9 mouse cellular contexts compared by ENCODE assay signal in genomic region chr5:135744742-135745141, GRCm38 (mm10). TPM values are rescaled to one million over a fixed set of nuclear protein-coding genes. Genes with fewer than 3 reads are reported as not detected.
DNase-seq lines count a peak whose midpoint lies in the region; ATAC-seq lines count a peak whose summit lies in the region.
"Had no signal": no experiment of that assay in that cellular context is flagged by ENCODE, and none has a peak within 500 bp of the region (broad histone marks: within the 10 kb centered on the region; RNA-seq: fewer than 3 reads in every experiment).

No protein-coding gene starts in this region.

- peaks cover 8% of the 10 kb centered on the region; the same call in 1 of the 2 replicates for H3K9me3 ChIP-seq in heart, embryonic 14.5 days (ENCODE audit: control insufficient read depth, low read length)
- 0 out of 2 replicates have a peak, but pooled peaks cover 5% of the 10 kb centered on the region for H3K9me3 ChIP-seq in hindbrain, embryonic 14.5 days (ENCODE audit: control insufficient read depth, low read length)
- peaks cover 14% of the 10 kb centered on the region for H3K9me3 ChIP-seq in midbrain, embryonic 12.5 days

- H3K9ac ChIP-seq in heart, embryonic 14.5 days (ENCODE audit: low read length): peak overlapping the region; percentile 88
- H3K9ac ChIP-seq in hindbrain, embryonic 14.5 days: peak overlapping the region; percentile 90
- peak overlapping the region; percentile 74 for H3K9ac ChIP-seq in midbrain, embryonic 12.5 days (replicated peaks)

- H3K27ac ChIP-seq in heart, embryonic 14.5 days (replicated peaks in 1 of 2; ENCODE audit: control insufficient read depth in 1 of 2, insufficient read depth in 1 of 2, low read depth in 2 of 2, low read length in 2 of 2): peak overlapping the region; percentile 86 to 88
- peak overlapping the region; percentile 87 for H3K27ac ChIP-seq in brown adipose tissue, adult 24 weeks (replicated peaks; ENCODE audit: low read depth, low read length)
- 0 out of 2 replicates have a peak overlapping the region, but pooled peaks have one; percentile 69 for H3K27ac ChIP-seq in hindbrain, embryonic 14.5 days
- H3K27ac ChIP-seq in midbrain, embryonic 12.5 days (replicated peaks): peak overlapping the region; percentile 58; the same call in 1 of the 2 replicates

- peaks cover 18% of the 10 kb centered on the region for H3K36me3 ChIP-seq in heart, embryonic 14.5 days (ENCODE audit: control insufficient read depth, insufficient read depth, low read length)
- peaks cover 17% of the 10 kb centered on the region for H3K36me3 ChIP-seq in hindbrain, embryonic 14.5 days (replicated peaks; ENCODE audit: control insufficient read depth, insufficient read depth)
- H3K36me3 ChIP-seq in midbrain, embryonic 12.5 days: peaks cover 18% of the 10 kb centered on the region; the same call in 1 of the 2 replicates

- peak overlapping the region; percentile 88 for H3K4me2 ChIP-seq in heart, embryonic 14.5 days (ENCODE audit: low read length)
- peak overlapping the region; percentile 88 for H3K4me2 ChIP-seq in hindbrain, embryonic 14.5 days (replicated peaks)
- H3K4me2 ChIP-seq in midbrain, embryonic 12.5 days (replicated peaks): peak overlapping the region; percentile 96

- ATAC-seq in heart, embryonic 14.5 days (ENCODE audit: insufficient number of reproducible peaks, insufficient read depth, low FRiP score, low read depth): no peak
- ATAC-seq in hindbrain, embryonic 14.5 days (ENCODE audit: low FRiP score): no peak
- ATAC-seq in midbrain, embryonic 12.5 days (ENCODE audit: low FRiP score, low read depth): no peak; the same call in 1 of the 2 replicates

- H3K4me1 ChIP-seq in heart, embryonic 14.5 days (ENCODE audit: control insufficient read depth in 2 of 2, insufficient read depth in 2 of 2, low read length in 2 of 2): peaks cover 7 to 12% of the 10 kb centered on the region in 2 experiments; a peak in 3 of 4 replicates
- H3K4me1 ChIP-seq in brown adipose tissue, adult 24 weeks (ENCODE audit: control insufficient read depth, insufficient read depth, insufficient read length, low read length): no peaks in the 10 kb centered on the region; the same call in 1 of the 2 replicates
- H3K4me1 ChIP-seq in hindbrain, embryonic 14.5 days (replicated peaks; ENCODE audit: control insufficient read depth, insufficient read depth, low read length): peaks cover 15% of the 10 kb centered on the region
- peaks cover 19% of the 10 kb centered on the region for H3K4me1 ChIP-seq in midbrain, embryonic 12.5 days

- H3K4me3 ChIP-seq in heart, embryonic 14.5 days (ENCODE audit: control insufficient read depth in 1 of 2, insufficient read depth in 1 of 2, low read depth in 1 of 2, low read length in 2 of 2): peak overlapping the region; percentile 96 to 97
- peak overlapping the region; percentile 57 for H3K4me3 ChIP-seq in brown adipose tissue, adult 24 weeks (ENCODE audit: insufficient read depth, low read depth, low read length)
- peak overlapping the region; percentile 92 for H3K4me3 ChIP-seq in hindbrain, embryonic 14.5 days (replicated peaks; ENCODE audit: low read length)
- H3K4me3 ChIP-seq in midbrain, embryonic 12.5 days: peak overlapping the region; percentile 91

- intact Hi-C loops in heart, postnatal 10 days (cut with DNase I): loop anchor here (1.0 to 5.0 kb wide), 3 partner anchors 34 to 112 kb away; partner anchors contain the start of genes Mdh2, Rhbdd2 and Styxl1

- no peaks in the 10 kb centered on the region for H3K27me3 ChIP-seq in heart, embryonic 14.5 days (ENCODE audit: control insufficient read depth, insufficient read depth, low read length)
- H3K27me3 ChIP-seq in hindbrain, embryonic 14.5 days (ENCODE audit: control insufficient read depth, insufficient read depth, low read length): no peaks in the 10 kb centered on the region
- H3K27me3 ChIP-seq in midbrain, embryonic 12.5 days: peaks cover 22% of the 10 kb centered on the region

- DNase-seq in heart, postnatal 10 days: no peak
- no peak for DNase-seq in hindbrain, embryonic 14.5 days (ENCODE audit: low spot score)
- no peak for DNase-seq in B cell, adult 2 months
- DNase-seq in c-Kit-positive CD71-positive TER-119-positive erythroid progenitor cells, embryonic 14.5 days (ENCODE audit: low spot score): no peak
- no peak for DNase-seq in thymus, postnatal 25 days

- WGBS in heart, embryonic 14.5 days: 17% methylated on average over 12 of the region's 12 CpGs
- WGBS in hindbrain, embryonic 14.5 days: 19% methylated on average over 12 of the region's 12 CpGs
- 30% methylated on average over 12 of the region's 12 CpGs for WGBS in midbrain, embryonic 12.5 days

RNA-seq across cellular contexts. Expression of gene Tmem120a, which starts 0.5 kb away (rescaled TPM):
- polyA plus RNA-seq in heart, embryonic 14.5 days (2014; fragmentation: Nextera tagmentation; extraction: Ambion mirVana): 34.1 and 34.6 TPM in 2 replicates
- 10 to 100 TPM; 10.0 to 17.4 TPM for total RNA-seq in heart, postnatal 10 days (2021)
- polyA plus RNA-seq in brown adipose tissue, adult 24 weeks (2012; ENCODE audit: insufficient read depth, insufficient read length, missing spikeins): 131 and 304 TPM in 2 replicates
- polyA plus RNA-seq in hindbrain, embryonic 14.5 days (2014; fragmentation: Nextera tagmentation; extraction: Ambion mirVana): 89.0 and 90.2 TPM in 2 replicates
- polyA plus RNA-seq in midbrain, embryonic 12.5 days (2016; fragmentation: Nextera tagmentation; extraction: Ambion mirVana): 58.3 and 65.3 TPM in 2 replicates

RNA-seq across cellular contexts. Expression of gene Styxl1, which starts 33.4 kb away (rescaled TPM):
- 0.26 and 0.42 TPM in 2 replicates for polyA plus RNA-seq in heart, embryonic 14.5 days (2014; fragmentation: Nextera tagmentation; extraction: Ambion mirVana)
- not detected for total RNA-seq in heart, postnatal 10 days (2021)
- not detected in 2 replicates for polyA plus RNA-seq in brown adipose tissue, adult 24 weeks (2012; ENCODE audit: insufficient read depth, insufficient read length, missing spikeins)
- 0.25 and 0.30 TPM in 2 replicates for polyA plus RNA-seq in hindbrain, embryonic 14.5 days (2014; fragmentation: Nextera tagmentation; extraction: Ambion mirVana)
- polyA plus RNA-seq in midbrain, embryonic 12.5 days (2016; fragmentation: Nextera tagmentation; extraction: Ambion mirVana): 0.18 and 0.64 TPM in 2 replicates
- polyA plus RNA-seq: G1E had no signal

RNA-seq across cellular contexts. Expression of gene Mdh2, which starts 33.5 kb away (rescaled TPM):
- polyA plus RNA-seq in heart, embryonic 14.5 days (2014; fragmentation: Nextera tagmentation; extraction: Ambion mirVana): 1,172 and 1,176 TPM in 2 replicates
- total RNA-seq in heart, postnatal 10 days (2021): 1,000 to 10,000 TPM; 1,661 to 1,664 TPM
- polyA plus RNA-seq in brown adipose tissue, adult 24 weeks (2012; ENCODE audit: insufficient read depth, insufficient read length, missing spikeins): 1,985 and 2,008 TPM in 2 replicates
- 599 and 617 TPM in 2 replicates for polyA plus RNA-seq in hindbrain, embryonic 14.5 days (2014; fragmentation: Nextera tagmentation; extraction: Ambion mirVana)
- polyA plus RNA-seq in midbrain, embryonic 12.5 days (2016; fragmentation: Nextera tagmentation; extraction: Ambion mirVana): 526 and 540 TPM in 2 replicates
